Mouse (Mus musculus) layer of hippocampus, adult 9-11 months (tissue): ENCODE data around the gene P2ry2.
A peak's percentile ranks its signal among the peaks of the same experiment; 100 is the strongest.

Experiments used
- DNase-seq: peaks from one replicate; pipeline ENCODE4 v3.0.0; 2022

Gene P2ry2

GRCm38 (mm10) chr7:101017492-101017891 lies 4.8 kb upstream of the P2ry2 start:
- DNase-seq: peak; percentile 44

GRCm38 (mm10) chr7:101017021-101017461 lies 4.4 kb upstream of the P2ry2 start:
- DNase-seq: no peak

DNA sequence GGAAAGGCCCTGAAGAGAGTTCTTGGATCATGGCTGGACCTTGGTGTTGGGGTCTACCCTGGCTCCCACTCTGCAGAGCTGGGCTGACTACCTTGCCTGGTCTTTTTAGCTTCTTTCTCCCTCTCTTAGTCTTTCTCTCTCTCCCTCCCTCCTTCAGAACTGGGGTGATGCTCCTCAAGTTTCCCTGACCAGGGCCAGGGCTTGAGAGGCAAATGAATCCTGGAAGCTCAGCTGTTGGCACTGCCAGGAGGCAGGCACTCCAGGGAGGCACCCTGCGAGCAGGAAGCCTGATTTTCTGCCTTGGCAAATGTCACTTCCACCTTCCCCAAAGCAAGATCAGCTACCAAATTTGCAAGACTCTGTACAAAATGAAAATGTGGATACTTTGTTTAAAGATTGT lies 2.3 kb upstream of the P2ry2 start:
- DNase-seq: no peak

DNA sequence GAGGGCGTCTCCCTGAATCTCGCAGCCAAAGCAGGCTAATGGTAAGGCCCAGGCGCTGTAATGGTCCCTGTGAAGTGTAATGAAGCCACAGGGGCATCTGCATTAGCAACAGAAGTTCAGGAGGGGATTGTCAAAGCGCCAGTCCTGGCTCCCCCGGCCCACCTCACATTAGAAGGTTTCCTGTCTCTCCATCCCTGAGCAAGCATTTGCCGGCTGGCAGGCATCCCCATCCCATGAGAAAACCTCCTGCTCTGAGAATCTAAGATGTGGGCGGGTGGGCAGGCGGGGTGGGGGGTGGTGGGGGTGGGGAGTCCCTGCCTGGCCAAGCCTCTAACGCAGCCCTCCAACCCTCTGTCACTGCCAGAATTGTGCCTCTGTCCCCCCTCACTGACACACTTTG lies 1.4 kb upstream of the P2ry2 start:
- DNase-seq: no peak

GRCm38 (mm10) chr7:101011681-101012367 lies 842 bp downstream of the P2ry2 start:
- DNase-seq: peak; percentile 33

DNA sequence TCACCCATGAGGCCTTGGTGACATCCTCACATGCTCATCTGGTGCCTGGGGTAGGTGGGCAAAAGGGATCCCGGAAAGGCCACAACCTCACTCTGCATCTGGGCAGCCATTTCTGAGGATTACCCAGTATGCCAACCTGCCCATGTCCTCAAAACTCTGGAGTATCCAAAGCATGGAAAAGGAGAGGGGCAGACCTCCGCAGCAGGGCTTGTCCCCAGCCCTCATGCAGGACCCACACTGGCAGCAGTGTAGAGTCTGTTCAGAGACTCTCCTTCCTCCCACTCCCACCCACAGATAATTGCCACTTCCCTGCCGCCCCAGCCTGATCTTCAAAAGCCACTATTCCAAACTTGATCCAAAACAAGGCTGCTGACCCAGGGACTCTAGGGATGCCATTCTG lies 1.9 kb downstream of the P2ry2 start:
- no peak for DNase-seq

GRCm38 (mm10) chr7:101006201-101006600 lies 6.5 kb downstream of the P2ry2 start:
- DNase-seq: no peak

DNA sequence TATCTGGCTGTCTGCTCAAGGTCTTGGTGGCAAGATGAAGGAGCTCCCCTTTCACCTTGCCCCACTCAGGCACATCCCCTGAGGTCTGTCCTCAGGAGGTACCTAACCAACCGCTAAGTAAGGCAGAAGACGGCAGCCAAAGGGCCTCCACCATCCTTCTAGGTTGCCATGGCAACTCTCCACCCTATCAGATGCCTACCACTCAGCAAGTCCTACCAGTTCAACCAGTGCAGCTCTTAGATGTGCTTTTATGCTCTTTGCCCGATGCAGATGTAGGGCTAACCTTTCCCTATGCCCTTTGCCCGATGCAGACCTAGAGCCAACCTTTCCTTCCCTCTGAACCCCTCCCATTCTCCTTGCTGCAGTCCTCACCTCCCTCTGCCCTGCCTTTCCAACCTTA lies 7.5 kb downstream of the P2ry2 start:
- peak; percentile 24 for DNase-seq

- DNase-seq: no peak
Measured at GRCm38 (mm10) chr7:101003442-101004326, 9.0 kb downstream of the P2ry2 start.

GRCm38 (mm10) chr7:101002274-101002673 lies 10.4 kb downstream of the P2ry2 start:
- no peak for DNase-seq

- DNase-seq: no peak
Measured at GRCm38 (mm10) chr7:100999623-101000022, 13.0 kb downstream of the P2ry2 start.

GRCm38 (mm10) chr7:100998578-100998960 lies 14.1 kb downstream of the P2ry2 start:
- no peak for DNase-seq

GRCm38 (mm10) chr7:100997951-100998577 lies 14.6 kb downstream of the P2ry2 start:
- no peak for DNase-seq

- no peak for DNase-seq
Measured at GRCm38 (mm10) chr7:100997215-100997614, 15.5 kb downstream of the P2ry2 start.

- DNase-seq: no peak
Measured at GRCm38 (mm10) chr7:100995951-100996350, 16.7 kb downstream of the P2ry2 start.

GRCm38 (mm10) chr7:100995260-100995864 lies 17.3 kb downstream of the P2ry2 start:
- no peak for DNase-seq

DNA sequence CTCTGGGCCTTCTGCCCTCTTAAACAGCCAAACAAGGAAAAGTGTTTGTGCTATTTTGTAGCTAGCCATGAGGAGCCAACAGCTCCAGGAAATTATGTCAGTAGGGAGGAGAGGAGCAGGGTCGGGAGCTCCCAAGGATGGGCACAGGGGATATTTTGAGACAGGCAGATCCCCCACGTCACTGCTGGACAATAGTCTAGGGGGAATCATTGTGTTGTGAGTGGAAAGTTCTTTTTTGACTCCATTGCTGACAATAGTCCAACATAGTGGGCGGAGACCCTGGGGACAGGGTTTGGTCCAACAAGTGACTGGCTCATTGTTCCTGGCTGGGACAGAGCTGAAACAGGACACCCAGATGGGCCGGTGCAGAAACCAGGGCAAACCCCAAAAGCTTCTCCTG lies 19.5 kb downstream of the P2ry2 start:
- DNase-seq: no peak

- DNase-seq: no peak
Measured at GRCm38 (mm10) chr7:100991972-100992371, 20.7 kb downstream of the P2ry2 start.

DNA sequence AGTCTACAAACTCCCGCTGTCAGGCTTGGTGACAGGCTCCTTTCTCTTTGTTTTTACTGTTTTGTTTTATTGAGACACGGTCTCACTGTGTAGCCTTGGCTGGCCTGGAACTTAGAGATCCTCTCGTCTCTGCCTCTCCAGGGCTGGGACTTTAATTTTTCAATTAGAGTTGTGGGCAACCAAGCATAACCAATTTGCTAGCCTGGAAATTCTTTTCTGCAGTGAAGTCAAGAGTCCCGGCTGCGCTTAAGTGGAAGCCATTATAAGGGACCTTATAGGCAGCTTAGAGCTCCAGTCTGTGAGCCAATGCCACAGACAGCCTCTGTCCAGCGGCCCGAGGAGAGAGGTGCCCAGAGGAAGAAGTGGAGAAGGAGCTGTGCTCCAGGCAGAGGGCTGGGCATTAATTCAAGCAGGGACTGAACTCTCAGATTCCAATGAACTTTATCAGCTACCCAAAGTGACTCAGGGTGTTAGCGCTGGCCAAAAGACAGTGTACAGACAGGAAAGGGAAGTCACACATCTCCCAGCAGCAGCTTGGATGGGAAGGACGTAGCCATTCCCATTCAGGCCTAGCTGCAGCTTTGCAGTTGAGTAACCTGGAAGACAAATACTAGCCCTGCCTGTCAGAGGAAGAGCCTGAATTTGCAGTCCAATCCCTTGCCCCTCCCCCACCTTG lies 21.9 kb downstream of the P2ry2 start:
- no peak for DNase-seq

- DNase-seq: peak; percentile 39
Measured at GRCm38 (mm10) chr7:100988092-100988491, 24.6 kb downstream of the P2ry2 start.

DNA sequence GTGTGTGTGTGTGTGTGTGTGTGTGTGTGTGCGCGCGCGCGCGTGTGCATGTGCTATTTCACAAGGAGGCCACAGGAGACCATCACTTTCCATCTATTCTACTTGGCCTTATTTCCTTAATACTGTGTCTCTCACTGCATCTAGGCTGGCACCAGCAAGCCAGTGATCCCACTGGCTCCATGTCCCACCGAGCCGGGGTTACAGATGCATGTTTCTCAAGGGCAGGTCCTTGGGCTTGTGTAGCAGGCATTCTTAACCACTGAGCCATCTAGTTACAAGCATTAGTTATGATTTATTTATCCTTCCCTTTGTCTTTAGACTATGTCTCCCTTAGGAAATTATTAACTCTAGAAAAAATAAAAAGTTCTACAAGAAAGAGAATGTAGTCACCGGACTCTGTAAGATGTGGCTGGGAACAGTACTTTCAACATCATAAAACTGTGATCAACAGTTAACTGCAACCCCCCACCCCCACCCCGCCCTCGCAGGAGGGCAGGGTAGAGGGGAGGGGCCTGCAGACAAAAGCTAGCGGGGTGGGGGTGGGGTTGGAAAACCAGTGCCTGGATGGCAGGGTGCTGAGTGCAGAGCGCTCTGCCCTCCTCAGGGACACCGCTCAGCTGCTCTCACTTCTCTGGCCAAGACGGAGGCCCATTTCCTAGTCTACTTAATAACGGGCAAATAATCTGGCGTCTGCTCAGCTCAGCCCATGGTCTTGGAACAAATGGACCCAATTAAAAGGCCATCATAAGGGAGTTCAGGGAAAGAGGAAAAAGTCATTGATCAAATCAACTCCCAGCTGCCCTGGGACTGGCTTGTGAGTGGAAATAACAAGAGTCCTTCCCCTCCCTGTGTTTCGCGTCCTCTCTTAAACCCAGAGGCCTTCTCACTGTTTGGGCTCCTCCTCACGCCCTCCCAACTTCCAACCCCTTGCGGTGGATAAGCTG lies 27.9 kb downstream of the P2ry2 start:
- no peak for DNase-seq

DNA sequence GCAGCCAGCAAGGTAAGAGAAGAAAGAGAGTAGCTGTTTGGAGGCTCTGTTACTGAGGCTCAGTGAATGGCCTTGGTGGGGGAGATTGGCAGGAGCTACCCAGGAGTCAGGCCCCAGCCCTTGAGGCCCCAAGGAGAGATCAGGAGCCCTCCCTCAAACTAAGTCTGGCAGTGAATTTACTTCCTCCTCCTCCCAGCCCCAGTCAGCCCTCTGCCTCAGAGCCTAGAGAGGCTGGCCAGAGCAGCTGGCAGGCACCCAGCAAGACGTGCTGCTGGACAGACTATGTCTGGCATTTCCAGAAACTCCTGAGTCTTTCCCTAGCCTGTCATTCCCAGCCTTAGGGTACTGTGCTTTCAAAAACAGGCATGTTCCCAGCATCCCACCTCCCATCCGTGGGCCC lies 33.5 kb downstream of the P2ry2 start:
- DNase-seq: peak; percentile 49
